Mouse (Mus musculus) midbrain, embryonic 12.5 days (tissue): ENCODE measurements around the gene Barhl1. TPM values are rescaled to one million over a fixed set of nuclear protein-coding genes. Genes with fewer than 3 reads are reported as not detected.

Experiments used
- ATAC-seq: fragments of 200-750 bp; cut with Nextera tagmentation; 2 replicates; pipeline ENCODE4 v1.8.0; 2017; ENCODE audit warnings: low read depth, moderate TSS enrichment, moderate library complexity; ENCODE audit not compliant: low FRiP score
- H3K27ac ChIP-seq: fragments of 300-500 bp; sonication (generic); replicated peaks from 2 replicates; pipeline ENCODE4 v1.5.1; 2016; ENCODE audit warnings: mild to moderate bottlenecking
- H3K27me3 ChIP-seq: fragments of 300-500 bp; sonication (generic); 2 replicates; pipeline ENCODE4 v1.6.1; 2016; ENCODE audit warnings: mild to moderate bottlenecking
- H3K36me3 ChIP-seq: fragments of 300-500 bp; sonication (generic); 2 replicates; pipeline ENCODE4 v1.6.1; 2016
- H3K4me1 ChIP-seq: fragments of 300-500 bp; sonication (generic); 2 replicates; pipeline ENCODE4 v1.6.1; 2016
- H3K4me2 ChIP-seq: fragments of 300-500 bp; sonication (generic); replicated peaks from 2 replicates; pipeline ENCODE4 v1.6.1; 2016; ENCODE audit warnings: mild to moderate bottlenecking, moderate library complexity
- H3K4me3 ChIP-seq: fragments of 300-500 bp; sonication (generic); 2 replicates; pipeline ENCODE4 v1.5.1; 2016; ENCODE audit warnings: mild to moderate bottlenecking
- H3K9ac ChIP-seq: fragments of 300-500 bp; sonication (generic); replicated peaks from 2 replicates; pipeline ENCODE4 v1.6.1; 2016; ENCODE audit warnings: mild to moderate bottlenecking, moderate library complexity
- H3K9me3 ChIP-seq: fragments of 300-500 bp; sonication (generic); 2 replicates; pipeline ENCODE4 v1.6.1; 2016; ENCODE audit warnings: mild to moderate bottlenecking
- WGBS: fragments of 180-500 bp; shearing (Covaris S2); methylation state at CpG from one replicate; pipeline ENCODE4 v1.1.7; 2016; 5-methylcytosine and 5-hydroxymethylcytosine counted together
- polyA plus RNA-seq: library from polyadenylated mRNA; unstranded; fragments of >200 nt; fragmentation: Nextera tagmentation; extraction: Ambion mirVana; gene quantifications from 2 replicates; pipeline ENCODE4 v1.2.1, GENCODE M21; 2016

Barhl1 gene
- polyA plus RNA-seq, 1 experiment from 2014 or later = 32.5 TPM

DNA sequence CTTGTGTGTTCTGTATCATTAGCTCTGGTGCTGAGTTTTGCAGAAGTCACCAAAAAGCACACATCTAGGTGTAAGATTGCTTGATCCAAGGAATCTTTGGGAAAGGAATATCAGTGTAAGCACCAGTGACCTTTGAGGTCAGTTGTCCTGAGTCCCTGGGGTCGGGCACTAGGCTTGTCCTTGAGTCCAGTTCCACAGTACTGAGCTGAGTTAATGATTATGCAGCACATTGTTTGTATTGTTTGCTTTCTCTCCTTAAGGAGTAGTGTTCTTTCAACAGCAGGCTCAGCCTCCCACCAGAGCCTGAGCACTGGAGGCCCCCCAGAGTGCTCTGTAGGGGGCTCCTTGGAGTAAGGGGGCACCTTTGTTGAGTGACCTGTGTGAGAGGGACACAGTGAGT is 23.7 kb downstream of the Barhl1 start:
- Histone ChIP-seq H3K9me3 (no peaks in the 10 kb centered on the region), H3K4me2 (no peak overlapping the region), H3K4me3 (no peak overlapping the region), H3K9ac (no peak overlapping the region), H3K36me3 (peaks cover 43% of the 10 kb centered on the region), H3K27me3 (peaks cover 72% of the 10 kb centered on the region), H3K27ac (peak overlapping the region; percentile 30; the same call in 1 of the 2 replicates), H3K4me1 (peaks cover 23% of the 10 kb centered on the region)
- ATAC-seq = no peak
- WGBS = 11% methylated on average over 1 of the region's 1 CpGs

- Histone ChIP-seq H3K9me3 (no peaks in the 10 kb centered on the region), H3K4me3 (no peak overlapping the region), H3K4me2 (no peak overlapping the region), H3K27ac (peak overlapping the region; percentile 47; the same call in 1 of the 2 replicates), H3K4me1 (peaks cover 25% of the 10 kb centered on the region), H3K27me3 (0 out of 2 replicates have a peak, but pooled peaks cover 10% of the 10 kb centered on the region), H3K9ac (no peak overlapping the region), H3K36me3 (peaks cover 30% of the 10 kb centered on the region)
- WGBS = 47% methylated on average over 4 of the region's 4 CpGs
- no peak for ATAC-seq
These were observed 31.6 kb downstream of the Barhl1 start for GRCm38 (mm10) chr2:28884914-28885313.

DNA sequence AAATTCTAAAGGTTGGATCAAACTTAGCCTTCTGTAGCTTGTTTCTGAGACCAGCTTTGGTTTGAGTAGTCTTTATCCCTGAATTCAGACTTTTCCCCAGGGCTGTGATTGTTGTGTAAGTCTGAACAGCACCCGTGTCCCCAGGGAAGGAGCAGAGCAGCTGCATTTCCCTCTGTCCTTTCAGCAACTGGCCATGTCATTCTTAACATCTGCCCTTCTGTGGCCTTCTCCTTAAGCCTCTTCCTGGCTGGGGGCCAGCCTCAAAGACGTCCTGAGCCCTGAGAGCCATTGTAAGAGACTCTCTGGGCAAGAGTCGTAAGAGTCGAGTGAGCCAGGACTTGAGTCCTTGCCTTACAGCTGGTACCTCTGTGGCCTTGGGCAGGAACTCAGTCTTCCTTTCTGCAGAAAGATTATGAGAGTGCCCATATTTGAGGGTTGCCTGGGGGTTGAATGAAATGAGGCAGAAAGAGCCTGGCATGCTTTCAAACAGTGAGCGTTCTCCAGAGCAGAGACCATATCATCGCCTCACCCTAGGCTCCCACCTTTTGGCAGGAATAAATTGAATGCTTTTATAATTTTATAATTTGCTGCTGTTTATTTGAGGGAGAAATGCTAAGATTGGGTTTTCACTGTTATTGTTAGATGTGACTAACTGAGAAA is 33.5 kb downstream of the Barhl1 start:
- peaks cover 36% of the 10 kb centered on the region for H3K36me3 ChIP-seq
- no peaks in the 10 kb centered on the region for H3K9me3 ChIP-seq
- 59% methylated on average over 6 of the region's 6 CpGs for WGBS
- H3K27ac ChIP-seq = no peak overlapping the region; the same call in 1 of the 2 replicates
- ATAC-seq = no peak
- no peak overlapping the region for H3K4me2 ChIP-seq
- H3K4me1 ChIP-seq = peaks cover 19% of the 10 kb centered on the region
- no peaks in the 10 kb centered on the region for H3K27me3 ChIP-seq
- no peak overlapping the region for H3K4me3 ChIP-seq
- H3K9ac ChIP-seq = no peak overlapping the region

GRCm38 (mm10) chr2:28882047-28882446 is 34.4 kb downstream of the Barhl1 start:
- Histone ChIP-seq H3K9ac (no peak overlapping the region), H3K9me3 (no peaks in the 10 kb centered on the region), H3K4me1 (peaks cover 19% of the 10 kb centered on the region), H3K36me3 (peaks cover 43% of the 10 kb centered on the region), H3K4me2 (no peak overlapping the region), H3K4me3 (no peak overlapping the region), H3K27me3 (no peaks in the 10 kb centered on the region), H3K27ac (no peak overlapping the region)
- WGBS = 87% methylated on average over 3 of the region's 3 CpGs
- ATAC-seq = no peak

DNA sequence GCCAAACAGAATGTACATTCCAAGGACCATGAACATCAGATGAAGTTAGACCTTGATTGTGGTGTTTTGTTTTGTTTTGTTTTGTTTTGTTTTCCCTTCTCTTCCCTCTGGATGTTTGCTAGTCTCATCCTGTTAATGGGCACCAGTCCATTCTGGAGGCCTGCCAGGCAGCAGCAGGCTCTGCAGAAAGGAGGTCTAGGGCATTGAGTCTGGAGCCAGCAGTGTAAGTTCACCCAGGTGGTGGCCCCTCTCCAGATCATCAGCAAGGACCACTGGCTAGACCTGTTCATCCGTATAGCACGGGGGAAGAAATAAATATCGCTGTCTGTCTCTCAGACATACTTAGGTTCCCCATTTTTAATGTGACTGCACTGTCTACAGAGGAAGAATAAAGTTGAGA is 35.2 kb downstream of the Barhl1 start:
- H3K9ac ChIP-seq = no peak overlapping the region
- no peak overlapping the region for H3K4me2 ChIP-seq
- 93% methylated on average over 3 of the region's 3 CpGs for WGBS
- peaks cover 15% of the 10 kb centered on the region for H3K4me1 ChIP-seq
- ATAC-seq = no peak
- no peaks in the 10 kb centered on the region for H3K9me3 ChIP-seq
- H3K4me3 ChIP-seq = no peak overlapping the region
- H3K36me3 ChIP-seq = peaks cover 48% of the 10 kb centered on the region
- no peaks in the 10 kb centered on the region for H3K27me3 ChIP-seq
- H3K27ac ChIP-seq = no peak overlapping the region

- Histone ChIP-seq H3K4me3 (no peak overlapping the region), H3K27me3 (no peaks in the 10 kb centered on the region), H3K36me3 (peaks cover 55% of the 10 kb centered on the region), H3K9me3 (no peaks in the 10 kb centered on the region), H3K27ac (no peak overlapping the region), H3K4me2 (no peak overlapping the region), H3K4me1 (no peaks in the 10 kb centered on the region), H3K9ac (no peak overlapping the region)
- 92% methylated on average over 11 of the region's 11 CpGs for WGBS
- ATAC-seq = no peak
These were observed 40.9 kb downstream of the Barhl1 start for GRCm38 (mm10) chr2:28875554-28875953.

DNA sequence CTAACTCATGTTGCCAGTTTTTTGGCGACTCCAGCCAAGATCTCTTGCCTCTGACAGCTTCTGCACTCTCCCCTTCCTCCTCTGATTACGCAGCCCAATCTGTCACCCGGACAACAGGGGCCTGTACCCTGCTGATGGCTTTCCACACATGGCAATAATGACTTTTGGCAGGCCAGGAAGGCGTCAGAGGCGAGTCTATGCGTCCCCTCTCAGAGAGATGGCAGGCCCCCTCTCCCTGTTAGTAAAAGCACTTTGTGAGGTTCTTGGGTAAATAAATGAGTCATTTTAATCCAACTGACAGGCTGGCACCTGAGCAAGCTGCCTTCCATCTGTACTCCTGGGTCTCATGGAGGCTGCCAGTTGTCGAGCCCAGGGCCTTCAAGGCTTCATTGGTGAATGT is 49.0 kb downstream of the Barhl1 start:
- Histone ChIP-seq H3K4me2 (no peak overlapping the region), H3K27me3 (no peaks in the 10 kb centered on the region), H3K9ac (no peak overlapping the region), H3K9me3 (no peaks in the 10 kb centered on the region), H3K27ac (no peak overlapping the region), H3K4me1 (no peaks in the 10 kb centered on the region), H3K36me3 (peaks cover 53% of the 10 kb centered on the region), H3K4me3 (no peak overlapping the region)
- 85% methylated on average over 7 of the region's 7 CpGs for WGBS
- ATAC-seq = no peak

- H3K4me2 ChIP-seq = no peak overlapping the region
- H3K9ac ChIP-seq = no peak overlapping the region
- peaks cover 85% of the 10 kb centered on the region for H3K36me3 ChIP-seq
- no peak overlapping the region for H3K27ac ChIP-seq
- no peaks in the 10 kb centered on the region for H3K9me3 ChIP-seq
- H3K4me1 ChIP-seq = no peaks in the 10 kb centered on the region
- H3K27me3 ChIP-seq = no peaks in the 10 kb centered on the region
- no peak overlapping the region for H3K4me3 ChIP-seq
- no peak for ATAC-seq
These were observed 52.6 kb downstream of the Barhl1 start for GRCm38 (mm10) chr2:28863857-28864256.

- 91% methylated on average over 8 of the region's 8 CpGs for WGBS
- no peak overlapping the region for H3K4me2 ChIP-seq
- no peak overlapping the region for H3K27ac ChIP-seq
- peaks cover 85% of the 10 kb centered on the region for H3K36me3 ChIP-seq
- no peak for ATAC-seq
- H3K27me3 ChIP-seq = no peaks in the 10 kb centered on the region
- H3K9me3 ChIP-seq = no peaks in the 10 kb centered on the region
- no peak overlapping the region for H3K4me3 ChIP-seq
- H3K4me1 ChIP-seq = no peaks in the 10 kb centered on the region
- no peak overlapping the region for H3K9ac ChIP-seq
These were observed 55.6 kb downstream of the Barhl1 start for GRCm38 (mm10) chr2:28860678-28861423.

- WGBS = 92% methylated on average over 4 of the region's 4 CpGs
- Histone ChIP-seq H3K9ac (no peak overlapping the region), H3K4me2 (no peak overlapping the region), H3K36me3 (peaks cover 78% of the 10 kb centered on the region), H3K9me3 (no peaks in the 10 kb centered on the region), H3K4me1 (no peaks in the 10 kb centered on the region), H3K27ac (no peak overlapping the region), H3K27me3 (no peaks in the 10 kb centered on the region), H3K4me3 (no peak overlapping the region)
- no peak for ATAC-seq
These were observed 57.2 kb downstream of the Barhl1 start for GRCm38 (mm10) chr2:28859303-28859702.
